Mouse (Mus musculus) embryonic facial prominence, embryonic 12.5 days (tissue): ENCODE measurements around the gene Cep83. TPM values are rescaled to one million over a fixed set of nuclear protein-coding genes. Genes with fewer than 3 reads are reported as not detected.

ENCODE experiments used
- ATAC-seq: fragments of 200-750 bp; cut with Nextera tagmentation; 2 replicates; pipeline ENCODE4 v1.8.0; 2017; ENCODE audit not compliant: insufficient number of reproducible peaks, insufficient read depth, low FRiP score, low TSS enrichment
- H3K27ac ChIP-seq: fragments of 300-500 bp; sonication (generic); 2 replicates; pipeline ENCODE4 v1.5.1; 2016; ENCODE audit warnings: mild to moderate bottlenecking
- H3K27me3 ChIP-seq: fragments of 300-500 bp; sonication (generic); 2 replicates; pipeline ENCODE4 v1.6.1; 2016; ENCODE audit warnings: mild to moderate bottlenecking, moderate library complexity
- H3K36me3 ChIP-seq: fragments of 300-500 bp; sonication (generic); 2 replicates; pipeline ENCODE4 v1.6.1; 2016; ENCODE audit warnings: mild to moderate bottlenecking
- H3K4me1 ChIP-seq: fragments of 300-500 bp; sonication (generic); 2 replicates; pipeline ENCODE4 v1.6.1; 2016
- H3K4me2 ChIP-seq: fragments of 300-500 bp; sonication (generic); replicated peaks from 2 replicates; pipeline ENCODE4 v1.6.1; 2016; ENCODE audit warnings: mild to moderate bottlenecking, moderate library complexity
- H3K4me3 ChIP-seq: fragments of 300-500 bp; sonication (generic); 2 replicates; pipeline ENCODE4 v1.5.1; 2016; ENCODE audit warnings: mild to moderate bottlenecking
- H3K9ac ChIP-seq: fragments of 300-500 bp; sonication (generic); 2 replicates; pipeline ENCODE4 v1.6.1; 2016; ENCODE audit warnings: mild to moderate bottlenecking, moderate library complexity
- H3K9me3 ChIP-seq: fragments of 300-500 bp; sonication (generic); 2 replicates; pipeline ENCODE4 v1.6.1; 2016; ENCODE audit warnings: mild to moderate bottlenecking, moderate library complexity
- WGBS: fragments of 180-500 bp; shearing (Covaris S2); methylation state at CpG from one replicate; pipeline ENCODE4 v1.1.7; 2016; 5-methylcytosine and 5-hydroxymethylcytosine counted together
- polyA plus RNA-seq: library from polyadenylated mRNA; unstranded; fragments of >200 nt; fragmentation: Nextera tagmentation; extraction: Ambion mirVana; gene quantifications from 2 replicates; pipeline ENCODE4 v1.2.1, GENCODE M21; 2016

Cep83 gene
- polyA plus RNA-seq, result 27.7 and 28.3 TPM in 2 replicates

GRCm38 (mm10) chr10:94688420-94689175, at the start of gene Cep83:
TSS of gene Cep83 (plus strand) at chr10:94688654.
- no peaks in the 10 kb centered on the region for H3K27me3 ChIP-seq

GRCm38 (mm10) chr10:94639281-94639680, 49.2 kb upstream of the Cep83 start:
- no peak overlapping the region for H3K9ac ChIP-seq
- no peak for ATAC-seq

More at GRCm38 (mm10) chr10:94688420-94689175, at the start of gene Cep83:
- peak within 1 kb of the TSS; percentile 90 for H3K9ac ChIP-seq
- peak; percentile 97 for ATAC-seq
- H3K27ac ChIP-seq, result peak within 1 kb of the TSS; percentile 91
- WGBS, result under 1% methylated on average over 71 of the region's 86 CpGs
- H3K4me2 ChIP-seq, result peak within 1 kb of the TSS; percentile 87
- no peaks in the 10 kb centered on the region for H3K9me3 ChIP-seq
- H3K4me1 ChIP-seq, result peaks cover 6% of the 10 kb centered on the region; the same call in 1 of the 2 replicates
- peak within 1 kb of the TSS; percentile 89 for H3K4me3 ChIP-seq
- H3K36me3 ChIP-seq, result no peaks in the 10 kb centered on the region

GRCm38 (mm10) chr10:94640067-94640466, 48.4 kb upstream of the Cep83 start:
- Histone ChIP-seq H3K27me3 (no peaks in the 10 kb centered on the region), H3K36me3 (no peaks in the 10 kb centered on the region), H3K9me3 (no peaks in the 10 kb centered on the region), H3K4me2 (no peak overlapping the region), H3K9ac (no peak overlapping the region), H3K27ac (no peak overlapping the region), H3K4me3 (no peak overlapping the region), H3K4me1 (no peaks in the 10 kb centered on the region)
- WGBS, result 77% methylated on average over 5 of the region's 5 CpGs
- ATAC-seq, result no peak

More at GRCm38 (mm10) chr10:94639281-94639680, 49.2 kb upstream of the Cep83 start:
- Histone ChIP-seq H3K4me1 (no peaks in the 10 kb centered on the region), H3K4me2 (no peak overlapping the region), H3K27me3 (no peaks in the 10 kb centered on the region), H3K4me3 (no peak overlapping the region), H3K9me3 (no peaks in the 10 kb centered on the region), H3K36me3 (no peaks in the 10 kb centered on the region), H3K27ac (no peak overlapping the region)
- 82% methylated on average over 5 of the region's 5 CpGs for WGBS

- Histone ChIP-seq H3K4me1 (no peaks in the 10 kb centered on the region), H3K4me3 (no peak overlapping the region), H3K4me2 (no peak overlapping the region), H3K27me3 (no peaks in the 10 kb centered on the region), H3K9ac (no peak overlapping the region), H3K27ac (no peak overlapping the region), H3K36me3 (no peaks in the 10 kb centered on the region), H3K9me3 (no peaks in the 10 kb centered on the region)
- no peak for ATAC-seq
- 76% methylated on average over 3 of the region's 3 CpGs for WGBS
These were observed 24.4 kb upstream of the Cep83 start for GRCm38 (mm10) chr10:94664036-94664435.

GRCm38 (mm10) chr10:94664455-94664854, 24.0 kb upstream of the Cep83 start:
- Histone ChIP-seq H3K36me3 (no peaks in the 10 kb centered on the region), H3K4me1 (no peaks in the 10 kb centered on the region), H3K4me3 (no peak overlapping the region), H3K4me2 (no peak overlapping the region), H3K9ac (no peak overlapping the region), H3K9me3 (no peaks in the 10 kb centered on the region), H3K27ac (no peak overlapping the region), H3K27me3 (no peaks in the 10 kb centered on the region)
- WGBS, result 87% methylated on average over 7 of the region's 7 CpGs
- ATAC-seq, result no peak

- Histone ChIP-seq H3K9me3 (no peaks in the 10 kb centered on the region), H3K36me3 (no peaks in the 10 kb centered on the region), H3K9ac (no peak overlapping the region), H3K4me3 (no peak overlapping the region), H3K27ac (no peak overlapping the region), H3K27me3 (no peaks in the 10 kb centered on the region), H3K4me1 (no peaks in the 10 kb centered on the region), H3K4me2 (no peak overlapping the region)
- no peak for ATAC-seq
These were observed 20.3 kb upstream of the Cep83 start for GRCm38 (mm10) chr10:94668147-94668546.

- peak overlapping the region; percentile 90 for H3K9ac ChIP-seq
These were observed 544 bp upstream of the Cep83 start for GRCm38 (mm10) chr10:94687801-94688419.

GRCm38 (mm10) chr10:94689176-94689510, 689 bp downstream of the Cep83 start:
- peak overlapping the region; percentile 90 for H3K9ac ChIP-seq
- ATAC-seq, result peak; percentile 12; the same call in 1 of the 2 replicates
- WGBS, result under 1% methylated on average over 7 of the region's 7 CpGs
- no peaks in the 10 kb centered on the region for H3K9me3 ChIP-seq
- no peaks in the 10 kb centered on the region for H3K36me3 ChIP-seq
- peaks cover 6% of the 10 kb centered on the region; the same call in 1 of the 2 replicates for H3K4me1 ChIP-seq
- peak overlapping the region; percentile 89 for H3K4me3 ChIP-seq
- peak overlapping the region; percentile 91 for H3K27ac ChIP-seq
- H3K4me2 ChIP-seq, result peak overlapping the region; percentile 87
- no peaks in the 10 kb centered on the region for H3K27me3 ChIP-seq

More at GRCm38 (mm10) chr10:94687801-94688419, 544 bp upstream of the Cep83 start:
- Histone ChIP-seq H3K4me2 (peak overlapping the region; percentile 87), H3K27me3 (no peaks in the 10 kb centered on the region), H3K4me1 (peaks cover 6% of the 10 kb centered on the region; the same call in 1 of the 2 replicates), H3K9me3 (no peaks in the 10 kb centered on the region), H3K27ac (peak overlapping the region; percentile 86), H3K36me3 (no peaks in the 10 kb centered on the region), H3K4me3 (peak overlapping the region; percentile 89)
- 3% methylated on average over 20 of the region's 20 CpGs for WGBS
- ATAC-seq, result peak; percentile 70

- Histone ChIP-seq H3K9ac (no peak overlapping the region), H3K4me1 (peaks cover 6% of the 10 kb centered on the region; the same call in 1 of the 2 replicates), H3K4me2 (no peak overlapping the region), H3K4me3 (no peak overlapping the region), H3K27ac (no peak overlapping the region), H3K36me3 (no peaks in the 10 kb centered on the region), H3K27me3 (no peaks in the 10 kb centered on the region), H3K9me3 (peaks cover 5% of the 10 kb centered on the region; the same call in 1 of the 2 replicates)
- WGBS, result 69% methylated on average over 1 of the region's 1 CpGs
- ATAC-seq, result no peak
These were observed 1.9 kb downstream of the Cep83 start for GRCm38 (mm10) chr10:94690376-94690775.

GRCm38 (mm10) chr10:94692163-94692562, 3.7 kb downstream of the Cep83 start:
- Histone ChIP-seq H3K27me3 (no peaks in the 10 kb centered on the region), H3K27ac (no peak overlapping the region), H3K4me1 (peaks cover 6% of the 10 kb centered on the region; the same call in 1 of the 2 replicates), H3K4me3 (no peak overlapping the region), H3K36me3 (no peaks in the 10 kb centered on the region), H3K9me3 (peaks cover 5% of the 10 kb centered on the region; the same call in 1 of the 2 replicates), H3K9ac (no peak overlapping the region), H3K4me2 (no peak overlapping the region)
- 94% methylated on average over 4 of the region's 4 CpGs for WGBS
- no peak for ATAC-seq

- no peak for ATAC-seq
- Histone ChIP-seq H3K4me3 (no peak overlapping the region), H3K27me3 (no peaks in the 10 kb centered on the region), H3K27ac (no peak overlapping the region), H3K9ac (no peak overlapping the region), H3K4me1 (peaks cover 5% of the 10 kb centered on the region), H3K9me3 (no peaks in the 10 kb centered on the region), H3K4me2 (no peak overlapping the region), H3K36me3 (no peaks in the 10 kb centered on the region)
- WGBS, result 89% methylated on average over 4 of the region's 4 CpGs
These were observed 17.3 kb downstream of the Cep83 start for GRCm38 (mm10) chr10:94705643-94706258.
